Mouse (Mus musculus): Measurements from ENCODE around the gene Aatf.

DNA sequence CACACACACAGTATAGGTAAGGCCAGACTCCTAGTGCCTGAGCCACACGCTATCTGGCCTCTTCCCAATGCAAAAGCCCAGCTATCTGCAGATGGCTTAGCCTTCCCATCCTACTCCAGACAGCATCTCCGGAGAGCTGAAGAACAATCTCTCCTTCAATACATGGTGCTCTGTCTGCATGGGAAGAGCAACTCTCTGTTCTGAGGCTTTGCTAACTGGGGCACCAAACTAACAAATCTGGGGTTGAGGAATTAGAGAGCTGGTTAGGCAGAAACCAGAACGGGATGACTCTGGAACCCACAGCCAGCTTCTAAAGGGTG lies 7.7 kb upstream of the Aatf start:
- TF ChIP-seq CTCF (IDR thresholded peaks at IDR 0.05; ENCODE audit: control insufficient read depth, insufficient read depth, insufficient replicate concordance, low read depth, low read length): no peak
- no peak for TF ChIP-seq POLR2A (IDR thresholded peaks at IDR 0.05; ENCODE audit: control insufficient read depth, low read depth, low read length)
